In genomic region chr9:116060691-116061090, GRCm38 (mm10) we compare ENCODE assay signal across 10 mouse cellular contexts.
DNase-seq lines count a peak whose midpoint lies in the region; ATAC-seq and TF ChIP-seq lines count a peak whose summit lies in the region.
"Had no signal": no experiment of that assay in that cellular context is flagged by ENCODE, and none has a peak within 500 bp of the region (broad histone marks: within the 10 kb centered on the region; RNA-seq: fewer than 3 reads in every experiment).

No protein-coding gene starts in this region.

- TF ChIP-seq EP300 in heart, postnatal 0 days (IDR thresholded peaks at IDR 0.05; ENCODE audit: low read depth) = no peak

- no peaks in the 10 kb centered on the region for H3K4me1 ChIP-seq in heart, postnatal 0 days (ENCODE audit: control insufficient read depth, insufficient read depth)
- peaks cover 4% of the 10 kb centered on the region; the same call in 1 of the 2 replicates for H3K4me1 ChIP-seq in spleen, adult 2 months (ENCODE audit: control insufficient read depth, insufficient read depth, insufficient read length)
- no peaks in the 10 kb centered on the region; the same call in 1 of the 2 replicates for H3K4me1 ChIP-seq in forebrain, embryonic 10.5 days
- H3K4me1 ChIP-seq: embryonic facial prominence, embryonic 12.5 days; liver, embryonic 13.5 days had no signal

- H3K36me3 ChIP-seq in heart, postnatal 0 days (replicated peaks; ENCODE audit: control insufficient read depth, insufficient read depth, low read length) = no peaks in the 10 kb centered on the region
- H3K36me3 ChIP-seq in spleen, adult 2 months (ENCODE audit: control insufficient read depth, insufficient read depth, low read length) = no peaks in the 10 kb centered on the region
- H3K36me3 ChIP-seq in forebrain, embryonic 10.5 days (replicated peaks) = no peaks in the 10 kb centered on the region
- H3K36me3 ChIP-seq: embryonic facial prominence, embryonic 12.5 days; liver, embryonic 13.5 days had no signal

- peak; percentile 13 for DNase-seq in heart, postnatal 0 days (ENCODE audit: low spot score)
- DNase-seq in heart, postnatal 25 days (ENCODE audit: low spot score) = no peak
- DNase-seq in spleen, adult 2 months (ENCODE audit: low read depth in 1 of 2, low spot score in 2 of 2) = no peak
- no peak for DNase-seq in spleen, postnatal 36 days (ENCODE audit: low spot score in 2 of 2)
- DNase-seq in embryo, embryonic 9.5 days (ENCODE audit: extremely low spot score) = peak; percentile 19
- DNase-seq in retina, embryonic 14.5 days (ENCODE audit: low spot score) = peak; percentile 69
- DNase-seq in forebrain, embryonic 10.5 days (ENCODE audit: extremely low spot score, low spot score) = no peak
- DNase-seq in cerebellum, adult 8-10 months = no peak
- DNase-seq: liver, embryonic 13.5 days had no signal

- intact Hi-C loops in heart, postnatal 25 days (cut with DNase I) = loop anchor here (2.0 to 5.0 kb wide), 2 partner anchors 324 to 492 kb away; no protein-coding TSS in a partner anchor

- H3K4me3 ChIP-seq in heart, postnatal 0 days (ENCODE audit: low read depth, low read length) = no peak overlapping the region
- H3K4me3 ChIP-seq in spleen, adult 2 months (ENCODE audit: extremely low read depth, insufficient read depth, insufficient read length) = no peak overlapping the region
- H3K4me3 ChIP-seq in forebrain, embryonic 10.5 days = no peak overlapping the region
- H3K4me3 ChIP-seq: embryonic facial prominence, embryonic 12.5 days; liver, embryonic 13.5 days had no signal

- 0 out of 2 replicates have a peak, but pooled peaks cover 3% of the 10 kb centered on the region for H3K9me3 ChIP-seq in heart, postnatal 0 days (replicated peaks; ENCODE audit: control insufficient read depth, low read length)
- H3K9me3 ChIP-seq in forebrain, embryonic 10.5 days = no peaks in the 10 kb centered on the region
- H3K9me3 ChIP-seq: embryonic facial prominence, embryonic 12.5 days; liver, embryonic 13.5 days had no signal

- no peaks in the 10 kb centered on the region for H3K27me3 ChIP-seq in heart, postnatal 0 days (ENCODE audit: control insufficient read depth, insufficient read depth, low read length)
- no peaks in the 10 kb centered on the region for H3K27me3 ChIP-seq in spleen, adult 2 months (ENCODE audit: control insufficient read depth, insufficient read depth, low read length)
- H3K27me3 ChIP-seq in forebrain, embryonic 10.5 days (ENCODE audit: poor library complexity, severe bottlenecking) = no peaks in the 10 kb centered on the region
- H3K27me3 ChIP-seq: embryonic facial prominence, embryonic 12.5 days; liver, embryonic 13.5 days had no signal

- no peak overlapping the region for H3K9ac ChIP-seq in heart, postnatal 0 days (replicated peaks; ENCODE audit: low read depth, low read length)
- H3K9ac ChIP-seq: embryonic facial prominence, embryonic 12.5 days; liver, embryonic 13.5 days had no signal

- no peak for TF ChIP-seq POLR2A in spleen, adult 2 months (IDR thresholded peaks at IDR 0.05; ENCODE audit: low read depth, low read length)

- TF ChIP-seq CTCF in heart, postnatal 0 days (IDR thresholded peaks at IDR 0.05; ENCODE audit: low read depth) = peak; percentile 71
- peak; percentile 47; the same call in 1 of the 2 replicates for TF ChIP-seq CTCF in spleen, adult 2 months (IDR thresholded peaks at IDR 0.05; ENCODE audit: extremely low read depth, insufficient read depth, insufficient read length, insufficient replicate concordance)

- H3K4me2 ChIP-seq in heart, postnatal 0 days (ENCODE audit: low read depth, low read length) = no peak overlapping the region
- H3K4me2 ChIP-seq: embryonic facial prominence, embryonic 12.5 days; liver, embryonic 13.5 days had no signal

- ATAC-seq in heart, postnatal 0 days (ENCODE audit: insufficient read depth, low read depth) = no peak

- 8% methylated on average over 4 of the region's 4 CpGs for WGBS in heart, postnatal 0 days
- WGBS in spleen, adult 2 months = 16% methylated on average over 4 of the region's 4 CpGs
- WGBS in forebrain, embryonic 10.5 days = 16% methylated on average over 4 of the region's 4 CpGs

- H3K27ac ChIP-seq in heart, postnatal 0 days (ENCODE audit: low read depth) = no peak overlapping the region
- H3K27ac ChIP-seq in spleen, adult 2 months (ENCODE audit: insufficient read depth, low read length) = no peak overlapping the region
- no peak overlapping the region for H3K27ac ChIP-seq in forebrain, embryonic 10.5 days
- H3K27ac ChIP-seq: embryonic facial prominence, embryonic 12.5 days; liver, embryonic 13.5 days had no signal

Comparison
In these comparisons a context has a peak if more than half of its experiments do, and no peak if none do; other contexts are left out.
1. DNase-seq: peak in heart, postnatal 0 days (single experiment), embryo, embryonic 9.5 days (single experiment) and retina, embryonic 14.5 days (single experiment); none in heart, postnatal 25 days (single experiment), spleen, adult 2 months (0 of 2), spleen, postnatal 36 days (0 of 2), forebrain, embryonic 10.5 days (single experiment) and cerebellum, adult 8-10 months (single experiment).